Mouse (Mus musculus): Measurements from ENCODE around the gene Cga.

Gene Cga

GRCm38 (mm10) chr4:34893479-34893878, at the start of gene Cga:
Cga (plus strand) TSS chr4:34893779.
- DNase-seq, result no peak

GRCm38 (mm10) chr4:34843839-34844238, 49.7 kb upstream of the Cga start:
- DNase-seq, result no peak

GRCm38 (mm10) chr4:34847679-34848309, 45.8 kb upstream of the Cga start:
- DNase-seq, result peak; percentile 49 to 56

GRCm38 (mm10) chr4:34850156-34850555, 43.4 kb upstream of the Cga start:
- DNase-seq, result no peak

GRCm38 (mm10) chr4:34852051-34852450, 41.5 kb upstream of the Cga start:
- no peak for DNase-seq

- DNase-seq, result no peak
Measured at GRCm38 (mm10) chr4:34855966-34856365, 37.6 kb upstream of the Cga start.

GRCm38 (mm10) chr4:34858903-34859302, 34.7 kb upstream of the Cga start:
- no peak for DNase-seq

- DNase-seq, result no peak
Measured at GRCm38 (mm10) chr4:34859416-34859815, 34.2 kb upstream of the Cga start.

- no peak for DNase-seq
Measured at GRCm38 (mm10) chr4:34861438-34861837, 32.1 kb upstream of the Cga start.

GRCm38 (mm10) chr4:34869813-34870212, 23.8 kb upstream of the Cga start:
- DNase-seq, result no peak

GRCm38 (mm10) chr4:34872896-34873495, 20.6 kb upstream of the Cga start:
- no peak for DNase-seq

GRCm38 (mm10) chr4:34874234-34874633, 19.3 kb upstream of the Cga start:
- DNase-seq, result no peak

GRCm38 (mm10) chr4:34880921-34881650, 12.5 kb upstream of the Cga start:
- DNase-seq, result peak in 1 of 2 experiments; percentile 19

- DNase-seq, result no peak
Measured at GRCm38 (mm10) chr4:34881851-34882250, 11.7 kb upstream of the Cga start.

GRCm38 (mm10) chr4:34882291-34882769, 11.2 kb upstream of the Cga start:
- peak; percentile 59 to 71 for DNase-seq

- DNase-seq, result peak; percentile 90 to 94
Measured at GRCm38 (mm10) chr4:34882818-34883217, 10.8 kb upstream of the Cga start, which contains the start of gene Zfp292. Zfp292 (minus strand) TSS chr4:34882960.

GRCm38 (mm10) chr4:34883366-34884029, 10.1 kb upstream of the Cga start:
- no peak for DNase-seq

GRCm38 (mm10) chr4:34885631-34886351, 7.8 kb upstream of the Cga start:
- no peak for DNase-seq

GRCm38 (mm10) chr4:34886490-34887111, 7.0 kb upstream of the Cga start:
- DNase-seq, result peak; percentile 81 to 84

- no peak for DNase-seq
Measured at GRCm38 (mm10) chr4:34887295-34887694, 6.3 kb upstream of the Cga start.

GRCm38 (mm10) chr4:34889101-34889811, 4.3 kb upstream of the Cga start:
- peak in 1 of 2 experiments; percentile 23 for DNase-seq
